Mouse (Mus musculus): ENCODE measurements around the gene Zfp865. TPM values are rescaled to one million over a fixed set of nuclear protein-coding genes. Genes with fewer than 3 reads are reported as not detected.

The Zfp865 gene
- polyA plus RNA-seq (2021): 33.9 TPM

DNA sequence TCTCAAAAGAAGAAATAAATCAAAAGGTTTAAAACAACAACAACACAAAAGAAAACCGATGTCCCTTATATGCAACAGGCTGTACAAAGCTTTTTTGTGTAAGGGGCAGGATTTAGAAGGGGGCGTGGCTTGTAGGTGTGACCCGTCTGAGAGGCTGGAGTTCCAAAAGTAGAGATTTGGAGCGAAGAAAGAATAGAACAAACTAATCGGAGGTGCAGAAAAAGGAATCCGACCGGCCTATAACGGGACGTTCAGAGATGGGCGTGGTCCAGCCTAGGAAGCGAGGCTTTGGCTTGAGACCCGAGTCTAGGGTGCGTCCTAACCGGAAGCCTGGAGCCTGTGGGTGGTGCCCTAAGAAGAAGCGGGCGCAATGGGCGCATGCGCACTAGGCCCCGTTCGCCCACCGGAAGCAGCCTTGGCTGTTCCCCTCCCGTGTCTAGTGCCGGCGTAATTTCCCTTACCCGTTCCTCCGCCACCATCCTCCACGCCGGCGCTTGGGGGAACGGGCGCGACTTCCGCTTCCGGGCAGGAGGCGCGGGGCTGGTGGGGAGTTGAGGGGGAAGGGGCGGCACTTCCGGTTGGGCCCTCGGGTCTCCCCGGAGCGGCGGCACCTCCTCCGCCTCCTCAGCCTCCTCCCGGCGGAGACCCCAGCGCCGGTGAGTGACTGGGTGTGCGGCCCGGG is at the start of gene Zfp865, which contains the start of gene Ccdc106:
Gene Zfp865, plus strand, starts transcription at position 377 of the 682 bp plus-strand sequence.
Gene Ccdc106, plus strand, starts transcription at position 554 of the 682 bp plus-strand sequence.
- peak; percentile 87 for ATAC-seq
- ChIA-PET POLR2A (interaction anchor here (1.3 to 2.0 kb wide), 3 partner anchors 14 to 42 kb away, joined by 3 to 15 read pairs (median 4); partner anchors contain the start of genes 4632433K11Rik, U2af2 and Zfp784), CTCF (no interaction called here)
- peak; percentile 95 for DNase-seq (ENCODE audit: low read depth, low spot score)
- in situ Hi-C loops (cut with MboI; ENCODE audit: low pct_unique_long_range_greater_than_20kb): loop anchor here (5.0 kb wide), 1 partner anchor 42 kb away; the partner anchor contains the start of gene U2af2
- no peaks in the 10 kb centered on the region for H3K27me3 ChIP-seq
- no peak for TF ChIP-seq CTCF (IDR thresholded peaks at IDR 0.05)

DNA sequence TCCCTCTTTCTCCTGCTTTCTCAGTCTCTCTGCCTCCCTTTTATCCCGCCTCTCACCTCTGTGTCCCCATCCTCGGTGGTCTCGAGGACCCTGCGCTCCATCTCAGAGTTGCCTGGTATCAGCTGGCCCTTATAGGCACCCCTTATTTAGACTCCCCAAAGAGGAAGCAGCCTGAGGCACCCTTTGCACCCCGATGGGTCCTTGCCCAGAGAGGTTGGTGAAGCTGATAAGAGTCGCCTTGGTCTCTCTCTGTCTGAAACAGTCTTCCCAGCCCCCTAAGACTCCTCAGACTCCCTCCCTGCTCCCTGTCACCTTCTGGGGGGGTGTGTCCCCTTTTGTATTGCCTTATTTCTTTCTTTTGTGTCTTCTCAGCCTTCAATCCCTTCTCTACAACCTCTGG is 49.1 kb upstream of the Zfp865 start, which contains the start of gene Sbk3:
Gene Sbk3, minus strand, starts transcription at position 101 of the 400 bp plus-strand sequence.
- ChIA-PET CTCF (no interaction called here), POLR2A (no interaction called here)
- no peak for TF ChIP-seq CTCF (IDR thresholded peaks at IDR 0.05)
- peaks cover 2% of the 10 kb centered on the region for H3K27me3 ChIP-seq
- in situ Hi-C loops (cut with MboI; ENCODE audit: low pct_unique_long_range_greater_than_20kb): no loop called here
- DNase-seq (ENCODE audit: low read depth, low spot score) (no peak), ATAC-seq (no peak)

DNA sequence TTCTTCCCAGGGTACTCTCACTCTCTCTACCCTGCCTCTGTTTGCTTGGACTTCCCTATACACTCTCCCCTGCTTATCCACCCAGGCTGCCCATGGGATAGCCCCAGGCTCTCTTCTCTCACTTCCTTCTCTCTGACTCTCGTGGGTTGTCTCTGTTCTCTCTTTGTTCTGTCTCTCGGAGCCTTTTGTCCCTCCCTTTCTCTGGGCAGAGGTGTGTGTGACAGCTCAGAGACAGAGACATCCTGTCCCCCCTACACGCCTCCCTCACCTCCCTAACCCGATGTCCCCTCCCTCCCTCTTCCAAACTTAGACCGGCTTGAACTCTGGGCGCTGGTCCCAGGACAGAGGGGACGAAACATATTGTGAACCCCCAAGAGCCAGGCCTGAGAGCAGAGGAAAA is 48.5 kb upstream of the Zfp865 start:
- POLR2A ChIA-PET: no interaction called here
- CTCF ChIA-PET: no interaction called here
- in situ Hi-C loops (cut with MboI; ENCODE audit: low pct_unique_long_range_greater_than_20kb): no loop called here

DNA sequence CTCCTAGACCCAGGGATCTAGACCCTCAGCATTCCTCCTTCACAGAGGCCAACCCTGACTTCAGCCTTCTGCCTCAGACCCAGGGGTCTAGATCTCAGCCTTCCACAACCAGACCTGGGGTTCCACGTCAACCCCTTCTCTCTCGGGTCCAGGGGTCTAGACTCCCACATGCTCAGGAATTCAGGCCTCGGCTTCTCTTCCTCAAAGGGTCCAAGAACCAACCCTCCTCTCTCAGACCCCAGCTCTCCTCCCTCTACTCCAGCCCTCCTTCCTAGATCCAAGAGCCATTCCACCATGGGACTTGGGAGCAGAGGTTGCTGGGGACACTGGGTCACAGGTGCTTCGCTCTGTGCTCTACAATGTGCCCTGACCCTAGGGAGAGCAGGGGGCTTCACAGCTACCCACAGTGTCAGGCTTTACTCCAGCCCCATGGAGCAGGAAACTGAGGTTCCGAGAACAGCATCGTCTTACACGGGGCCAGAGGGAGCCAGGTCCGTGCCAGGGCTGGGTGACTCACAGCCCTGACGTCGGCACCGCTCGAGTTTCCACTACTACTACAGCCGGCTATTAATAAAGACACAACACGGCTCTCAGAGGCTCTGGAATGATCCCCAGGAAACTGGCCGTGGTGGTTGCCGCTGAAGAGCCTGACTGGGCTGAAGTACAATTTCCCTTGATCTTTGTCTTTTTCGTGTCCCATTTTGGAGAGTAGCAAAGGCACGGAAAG is 47.7 kb upstream of the Zfp865 start:
- H3K27me3 ChIP-seq: no peaks in the 10 kb centered on the region
- no peak for TF ChIP-seq CTCF (IDR thresholded peaks at IDR 0.05)
- DNase-seq (ENCODE audit: low read depth, low spot score) (peak; percentile 9), ATAC-seq (peak; percentile 92)
- in situ Hi-C loops (cut with MboI; ENCODE audit: low pct_unique_long_range_greater_than_20kb): no loop called here
- ChIA-PET POLR2A (no interaction called here), CTCF (interaction anchor here (1.2 kb wide), 1 partner anchor 13 kb away, joined by 3 read pairs; no protein-coding TSS in a partner anchor)

More for the DNA sequence above, 48.5 kb upstream of the Zfp865 start:
- no peak for ATAC-seq
- no peaks in the 10 kb centered on the region for H3K27me3 ChIP-seq
- no peak for TF ChIP-seq CTCF (IDR thresholded peaks at IDR 0.05)
- DNase-seq (ENCODE audit: low read depth, low spot score): no peak

DNA sequence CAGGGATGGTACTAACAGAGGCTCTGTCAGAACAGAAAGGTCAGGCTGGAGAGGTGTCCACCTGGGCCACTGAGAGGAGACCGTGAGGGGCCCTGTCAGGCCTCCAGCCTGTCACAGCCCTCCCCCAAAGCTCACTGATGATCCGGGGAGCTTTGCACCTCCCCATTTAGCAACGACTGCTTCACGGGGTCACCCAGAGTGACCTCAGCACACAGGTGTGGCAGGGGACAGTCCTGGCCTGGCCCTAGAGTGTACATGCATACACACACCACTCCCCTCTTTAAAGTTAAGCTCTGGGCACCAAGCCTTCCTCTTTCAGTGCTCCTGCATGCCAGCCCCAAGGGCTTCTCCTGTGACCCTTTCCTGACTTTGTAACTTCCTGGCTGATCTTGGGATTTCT is 44.7 kb upstream of the Zfp865 start:
- no peak for TF ChIP-seq CTCF (IDR thresholded peaks at IDR 0.05)
- in situ Hi-C loops (cut with MboI; ENCODE audit: low pct_unique_long_range_greater_than_20kb): no loop called here
- no peaks in the 10 kb centered on the region for H3K27me3 ChIP-seq
- ChIA-PET POLR2A (no interaction called here), CTCF (no interaction called here)
- DNase-seq (ENCODE audit: low read depth, low spot score) (no peak), ATAC-seq (no peak)

DNA sequence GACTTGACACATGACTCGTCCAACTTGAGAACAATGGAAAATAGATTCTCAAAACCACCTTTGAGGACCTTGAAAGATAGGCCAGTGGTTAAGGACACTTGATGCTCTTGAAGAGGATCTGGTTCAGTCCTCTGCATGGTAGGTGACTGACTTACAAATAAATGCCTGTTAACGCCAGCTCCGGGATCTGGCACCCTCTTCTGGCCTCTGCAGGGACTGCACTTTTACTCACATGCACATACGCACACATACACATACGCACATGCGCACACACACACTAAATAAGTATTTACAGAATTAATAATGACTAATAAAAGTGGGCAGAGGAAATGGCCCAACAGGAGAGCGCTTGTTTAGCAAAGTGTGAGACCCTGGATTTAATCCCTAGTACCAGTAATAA is 43.3 kb upstream of the Zfp865 start:
- ATAC-seq (no peak), DNase-seq (ENCODE audit: low read depth, low spot score) (no peak)
- in situ Hi-C loops (cut with MboI; ENCODE audit: low pct_unique_long_range_greater_than_20kb): no loop called here
- TF ChIP-seq CTCF (IDR thresholded peaks at IDR 0.05): no peak
- ChIA-PET POLR2A (no interaction called here), CTCF (interaction anchor here (1.4 kb wide), 1 partner anchor 25 kb away, joined by 3 read pairs; no protein-coding TSS in a partner anchor)
- no peaks in the 10 kb centered on the region for H3K27me3 ChIP-seq

DNA sequence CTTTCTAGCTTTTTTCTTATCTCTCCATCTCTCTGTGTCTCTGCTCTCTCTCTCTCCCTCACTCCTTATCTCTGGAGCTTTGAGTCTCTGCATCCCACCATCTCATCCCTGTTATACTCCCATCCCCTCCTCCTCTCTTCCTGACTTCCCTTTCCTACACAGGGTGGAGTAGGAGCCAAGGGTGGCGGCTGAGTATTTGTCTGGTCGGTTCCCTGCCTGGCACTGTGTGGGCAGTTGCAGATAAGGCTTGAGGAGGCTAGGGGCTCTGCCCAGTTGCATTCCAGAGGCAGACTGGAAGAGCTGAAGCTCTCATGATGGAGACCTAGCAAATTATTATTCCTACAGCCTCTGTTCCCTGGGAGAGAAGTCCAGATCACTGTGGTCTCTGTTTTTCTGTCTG is 31.9 kb upstream of the Zfp865 start:
- ATAC-seq (no peak), DNase-seq (ENCODE audit: low read depth, low spot score) (no peak)
- in situ Hi-C loops (cut with MboI; ENCODE audit: low pct_unique_long_range_greater_than_20kb): no loop called here
- no peaks in the 10 kb centered on the region for H3K27me3 ChIP-seq
- ChIA-PET POLR2A (no interaction called here), CTCF (interaction anchor here (0.8 kb wide), 1 partner anchor 8 kb away, joined by 3 read pairs; no protein-coding TSS in a partner anchor)
- no peak for TF ChIP-seq CTCF (IDR thresholded peaks at IDR 0.05)

DNA sequence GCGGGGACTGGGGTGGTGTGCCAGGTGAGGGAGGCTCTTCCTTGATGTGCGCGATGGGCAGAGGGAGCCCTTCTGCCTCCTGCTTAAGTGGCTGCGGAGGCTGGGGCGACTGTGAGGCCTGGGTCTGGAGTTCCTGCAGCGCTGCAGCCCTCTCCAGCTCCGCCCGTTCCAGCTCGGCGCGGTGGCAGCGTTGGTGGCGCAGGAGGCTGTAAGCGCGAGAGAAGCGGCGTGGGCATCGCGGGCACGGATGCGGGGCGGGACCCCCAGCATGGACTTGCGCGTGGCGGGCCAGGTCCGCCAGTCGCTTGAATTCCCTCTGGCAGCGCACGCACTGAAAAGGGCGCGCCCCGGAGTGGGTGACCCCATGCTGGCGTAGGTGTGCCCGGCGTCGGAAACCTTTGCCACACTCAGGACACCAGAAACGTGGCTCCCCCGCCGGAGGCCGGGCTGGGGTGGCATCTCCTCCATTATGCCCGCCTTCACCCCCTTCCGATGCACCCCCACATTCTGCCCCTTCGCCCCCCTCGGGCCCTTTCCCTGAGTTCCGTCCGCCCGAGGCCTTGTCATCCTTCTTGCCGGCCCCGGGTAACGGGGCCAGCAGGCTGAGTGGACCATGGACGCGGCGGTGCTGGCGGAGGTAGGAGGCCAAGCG is 26.7 kb upstream of the Zfp865 start:
- in situ Hi-C loops (cut with MboI; ENCODE audit: low pct_unique_long_range_greater_than_20kb): no loop called here
- DNase-seq (ENCODE audit: low read depth, low spot score) (no peak), ATAC-seq (no peak)
- ChIA-PET CTCF (no interaction called here), POLR2A (no interaction called here)
- H3K27me3 ChIP-seq: no peaks in the 10 kb centered on the region
- TF ChIP-seq CTCF (IDR thresholded peaks at IDR 0.05): no peak

DNA sequence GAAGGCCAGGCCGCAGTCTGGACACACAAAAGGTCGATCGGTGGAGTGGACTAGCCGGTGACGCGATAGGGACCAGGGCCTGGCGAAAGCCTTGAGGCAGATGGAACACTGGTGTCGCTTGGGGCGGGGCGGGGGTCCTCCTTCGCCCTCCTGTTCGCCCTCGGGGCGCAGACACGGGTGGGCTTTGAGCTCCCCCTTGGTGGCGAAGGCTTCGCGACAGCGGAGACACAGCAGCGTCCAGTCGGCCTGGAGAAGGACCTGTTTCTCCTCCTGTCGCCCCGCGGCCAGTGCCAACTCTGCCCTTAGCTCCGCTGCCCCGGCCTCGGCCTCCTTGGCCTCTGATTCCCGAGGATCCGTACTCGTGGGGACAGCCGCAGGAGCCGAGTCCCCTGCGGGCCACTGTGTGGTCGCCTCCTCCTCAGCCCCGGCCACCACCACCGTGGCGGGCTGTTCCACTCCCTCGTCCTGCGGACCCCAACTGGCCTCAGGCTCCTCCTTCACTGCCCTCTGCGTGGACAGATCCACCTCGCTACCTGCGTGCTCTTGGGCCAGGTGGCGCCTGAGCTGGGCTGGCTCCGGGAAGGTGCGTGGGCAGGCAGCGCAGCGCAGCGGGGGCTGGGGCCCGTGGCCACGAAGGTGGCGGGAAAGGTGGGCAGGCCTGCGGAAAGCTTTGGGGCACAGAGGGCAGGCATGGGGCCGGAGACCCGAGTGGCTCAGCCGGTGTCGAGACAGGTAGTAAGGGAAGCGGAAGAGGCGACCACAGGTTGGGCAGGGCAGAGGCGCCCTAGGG is 26.0 kb upstream of the Zfp865 start:
- DNase-seq (ENCODE audit: low read depth, low spot score) (no peak), ATAC-seq (no peak)
- CTCF ChIA-PET: no interaction called here
- in situ Hi-C loops (cut with MboI; ENCODE audit: low pct_unique_long_range_greater_than_20kb): no loop called here
- TF ChIP-seq CTCF (IDR thresholded peaks at IDR 0.05): no peak
- H3K27me3 ChIP-seq: no peaks in the 10 kb centered on the region
- POLR2A ChIA-PET: no interaction called here

All from Patski (cell line).